Mouse (Mus musculus): ENCODE results near the gene Birc5. TPM values are rescaled to one million over a fixed set of nuclear protein-coding genes. Genes with fewer than 3 reads are reported as not detected.

The Birc5 gene
- polyA plus RNA-seq, 1 experiment = 46.1 TPM

- Histone ChIP-seq H3K27me3 (ENCODE audit: control insufficient read depth, insufficient read depth, low read length) (no peaks in the 10 kb centered on the region), H3K27ac (ENCODE audit: control insufficient read depth, insufficient read depth, low read depth, low read length) (no peak overlapping the region), H3K4me1 (ENCODE audit: control insufficient read depth, insufficient read depth, low read length) (no peaks in the 10 kb centered on the region), H3K4me3 (ENCODE audit: control insufficient read depth, low read depth, low read length) (no peak overlapping the region), H3K36me3 (ENCODE audit: control insufficient read depth, insufficient read depth, low read length) (peaks cover 6% of the 10 kb centered on the region)
- TF ChIP-seq CTCF (IDR thresholded peaks at IDR 0.05; ENCODE audit: control insufficient read depth, insufficient read depth, insufficient replicate concordance, low read depth, low read length) (no peak), POLR2A (IDR thresholded peaks at IDR 0.05; ENCODE audit: control insufficient read depth, low read depth, low read length) (no peak)
Measured at GRCm38 (mm10) chr11:117857462-117857861, 8.4 kb downstream of the Birc5 start.

- Histone ChIP-seq H3K4me3 (ENCODE audit: control insufficient read depth, low read depth, low read length) (no peak overlapping the region), H3K36me3 (ENCODE audit: control insufficient read depth, insufficient read depth, low read length) (peaks cover 4% of the 10 kb centered on the region), H3K4me1 (ENCODE audit: control insufficient read depth, insufficient read depth, low read length) (no peaks in the 10 kb centered on the region), H3K27ac (ENCODE audit: control insufficient read depth, insufficient read depth, low read depth, low read length) (no peak overlapping the region), H3K27me3 (ENCODE audit: control insufficient read depth, insufficient read depth, low read length) (no peaks in the 10 kb centered on the region)
- TF ChIP-seq CTCF (IDR thresholded peaks at IDR 0.05; ENCODE audit: control insufficient read depth, insufficient read depth, insufficient replicate concordance, low read depth, low read length) (no peak), POLR2A (IDR thresholded peaks at IDR 0.05; ENCODE audit: control insufficient read depth, low read depth, low read length) (no peak)
Measured at GRCm38 (mm10) chr11:117858392-117858791, 9.3 kb downstream of the Birc5 start.

GRCm38 (mm10) chr11:117860601-117861000 lies 11.6 kb downstream of the Birc5 start, which contains the start of gene Tmem235:
TSS of gene Tmem235 (plus strand) at chr11:117860752.
- H3K27me3 ChIP-seq (ENCODE audit: control insufficient read depth, insufficient read depth, low read length) = no peaks in the 10 kb centered on the region
- no peak within 1 kb of the TSS for H3K4me3 ChIP-seq (ENCODE audit: control insufficient read depth, low read depth, low read length)
- H3K27ac ChIP-seq (ENCODE audit: control insufficient read depth, insufficient read depth, low read depth, low read length) = no peak within 1 kb of the TSS
- H3K36me3 ChIP-seq (ENCODE audit: control insufficient read depth, insufficient read depth, low read length) = no peaks in the 10 kb centered on the region; the same call in 1 of the 2 replicates
- TF ChIP-seq POLR2A (IDR thresholded peaks at IDR 0.05; ENCODE audit: control insufficient read depth, low read depth, low read length) = no peak
- no peak for TF ChIP-seq CTCF (IDR thresholded peaks at IDR 0.05; ENCODE audit: control insufficient read depth, insufficient read depth, insufficient replicate concordance, low read depth, low read length)
- H3K4me1 ChIP-seq (ENCODE audit: control insufficient read depth, insufficient read depth, low read length) = no peaks in the 10 kb centered on the region

- H3K4me1 ChIP-seq (ENCODE audit: control insufficient read depth, insufficient read depth, low read length) = no peaks in the 10 kb centered on the region
- H3K4me3 ChIP-seq (ENCODE audit: control insufficient read depth, low read depth, low read length) = no peak overlapping the region
- TF ChIP-seq POLR2A (IDR thresholded peaks at IDR 0.05; ENCODE audit: control insufficient read depth, low read depth, low read length) (no peak), CTCF (IDR thresholded peaks at IDR 0.05; ENCODE audit: control insufficient read depth, insufficient read depth, insufficient replicate concordance, low read depth, low read length) (no peak)
- H3K27ac ChIP-seq (ENCODE audit: control insufficient read depth, insufficient read depth, low read depth, low read length) = no peak overlapping the region
- no peaks in the 10 kb centered on the region for H3K36me3 ChIP-seq (ENCODE audit: control insufficient read depth, insufficient read depth, low read length)
- H3K27me3 ChIP-seq (ENCODE audit: control insufficient read depth, insufficient read depth, low read length) = no peaks in the 10 kb centered on the region
Measured at GRCm38 (mm10) chr11:117863174-117863856, 14.3 kb downstream of the Birc5 start.

DNA sequence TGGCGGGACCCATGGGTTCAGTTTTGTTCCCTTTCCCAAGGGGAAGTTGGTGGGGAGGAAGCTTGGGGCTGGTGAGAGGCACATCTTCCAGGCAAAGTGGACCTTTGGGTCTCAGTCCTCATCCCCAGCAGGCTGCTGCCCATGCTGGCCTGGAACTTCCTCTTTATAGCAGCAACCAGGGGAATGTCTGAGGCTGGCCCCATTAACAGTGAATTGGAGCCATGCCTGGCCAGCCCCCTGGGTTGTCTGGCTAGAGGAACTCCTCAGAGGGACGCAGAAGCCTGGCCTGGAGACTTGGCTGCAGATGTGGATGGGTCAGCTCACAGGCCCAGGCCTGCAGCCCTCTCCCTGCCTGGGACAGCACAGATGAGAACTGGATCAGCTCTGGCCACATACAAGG lies 15.8 kb downstream of the Birc5 start:
- Histone ChIP-seq H3K27me3 (ENCODE audit: control insufficient read depth, insufficient read depth, low read length) (no peaks in the 10 kb centered on the region), H3K4me1 (ENCODE audit: control insufficient read depth, insufficient read depth, low read length) (no peaks in the 10 kb centered on the region), H3K4me3 (ENCODE audit: control insufficient read depth, low read depth, low read length) (no peak overlapping the region), H3K36me3 (ENCODE audit: control insufficient read depth, insufficient read depth, low read length) (no peaks in the 10 kb centered on the region), H3K27ac (ENCODE audit: control insufficient read depth, insufficient read depth, low read depth, low read length) (no peak overlapping the region)
- TF ChIP-seq POLR2A (IDR thresholded peaks at IDR 0.05; ENCODE audit: control insufficient read depth, low read depth, low read length) = no peak
- no peak for TF ChIP-seq CTCF (IDR thresholded peaks at IDR 0.05; ENCODE audit: control insufficient read depth, insufficient read depth, insufficient replicate concordance, low read depth, low read length)

DNA sequence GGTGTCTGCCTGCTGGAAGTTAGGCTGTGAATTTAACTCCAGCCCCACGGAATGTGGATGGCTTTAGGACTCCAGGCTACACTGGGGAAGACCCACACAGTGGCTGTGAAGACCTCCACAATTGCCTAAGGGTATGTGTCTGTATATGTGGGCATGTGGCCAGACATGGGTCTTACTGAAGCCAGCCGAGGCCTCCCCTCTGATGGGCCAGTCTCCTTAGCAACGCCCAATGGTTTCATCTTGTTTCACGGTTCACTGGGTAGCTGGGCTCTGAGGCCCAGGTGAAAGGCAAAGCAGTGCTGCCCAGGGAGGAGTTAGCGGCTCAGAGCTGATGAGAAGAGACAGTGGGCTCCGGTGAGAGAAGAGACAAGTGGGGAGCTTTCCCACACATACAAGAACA lies 16.9 kb downstream of the Birc5 start:
- H3K36me3 ChIP-seq (ENCODE audit: control insufficient read depth, insufficient read depth, low read length) = no peaks in the 10 kb centered on the region
- no peak overlapping the region for H3K4me3 ChIP-seq (ENCODE audit: control insufficient read depth, low read depth, low read length)
- no peaks in the 10 kb centered on the region; the same call in 1 of the 2 replicates for H3K4me1 ChIP-seq (ENCODE audit: control insufficient read depth, insufficient read depth, low read length)
- H3K27ac ChIP-seq (ENCODE audit: control insufficient read depth, insufficient read depth, low read depth, low read length) = no peak overlapping the region
- no peak for TF ChIP-seq POLR2A (IDR thresholded peaks at IDR 0.05; ENCODE audit: control insufficient read depth, low read depth, low read length)
- TF ChIP-seq CTCF (IDR thresholded peaks at IDR 0.05; ENCODE audit: control insufficient read depth, insufficient read depth, insufficient replicate concordance, low read depth, low read length) = no peak
- no peaks in the 10 kb centered on the region for H3K27me3 ChIP-seq (ENCODE audit: control insufficient read depth, insufficient read depth, low read length)

DNA sequence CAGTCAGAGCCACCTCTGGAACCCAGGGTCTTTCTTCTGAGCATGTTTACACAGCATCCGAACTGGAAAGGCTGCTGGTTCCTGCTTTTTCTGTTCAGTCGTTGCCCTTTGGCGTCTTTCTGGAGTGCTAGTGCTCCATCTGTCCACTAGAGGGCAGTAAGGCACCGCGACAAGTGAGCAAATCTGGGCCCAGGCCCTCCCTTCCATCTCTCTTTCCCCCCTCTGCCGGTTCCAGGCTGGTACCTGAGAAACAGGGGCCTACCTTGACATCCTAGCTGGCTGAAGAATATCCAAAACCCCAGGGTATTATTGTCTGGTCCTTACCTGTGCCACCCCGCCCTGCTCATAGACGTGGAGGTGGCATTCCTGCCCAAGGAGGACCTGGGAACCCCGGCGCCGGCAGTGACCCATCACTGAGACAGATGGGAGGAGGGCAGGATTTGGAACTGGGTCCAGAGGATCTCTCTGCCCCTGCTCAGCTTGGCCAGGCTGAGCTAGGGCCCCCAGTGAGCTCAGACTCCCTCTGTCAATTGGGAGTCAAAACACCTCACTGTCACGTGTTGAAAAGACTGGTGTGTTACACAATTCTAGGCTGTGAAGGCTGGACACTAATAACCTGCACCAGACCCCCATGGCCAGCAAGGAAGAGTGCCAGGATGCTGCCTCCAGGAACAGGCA lies 21.8 kb downstream of the Birc5 start:
- Histone ChIP-seq H3K4me3 (ENCODE audit: control insufficient read depth, low read depth, low read length) (no peak overlapping the region), H3K4me1 (ENCODE audit: control insufficient read depth, insufficient read depth, low read length) (peaks cover 11% of the 10 kb centered on the region), H3K27me3 (ENCODE audit: control insufficient read depth, insufficient read depth, low read length) (no peaks in the 10 kb centered on the region), H3K27ac (ENCODE audit: control insufficient read depth, insufficient read depth, low read depth, low read length) (no peak overlapping the region), H3K36me3 (ENCODE audit: control insufficient read depth, insufficient read depth, low read length) (no peaks in the 10 kb centered on the region)
- TF ChIP-seq POLR2A (IDR thresholded peaks at IDR 0.05; ENCODE audit: control insufficient read depth, low read depth, low read length) = no peak
- TF ChIP-seq CTCF (IDR thresholded peaks at IDR 0.05; ENCODE audit: control insufficient read depth, insufficient read depth, insufficient replicate concordance, low read depth, low read length) = peak; percentile 92

Measured in testis, adult 2 months (tissue).